Mouse (Mus musculus) gastrocnemius, postnatal 10 days (tissue): ENCODE data around the gene Rps27a. TPM values are rescaled to one million over a fixed set of nuclear protein-coding genes. Genes with fewer than 3 reads are reported as not detected.

ENCODE experiments used
- DNase-seq: peaks from one replicate; pipeline ENCODE4 v3.0.0; 2021; ENCODE audit warnings: mixed read lengths
- total RNA-seq, 2 experiments: library from RNA; stranded (reverse); gene quantifications; 2 replicates each; pipeline ENCODE4 v1.2.3; 2021

Gene Rps27a
- total RNA-seq, 2 experiments from 2014 or later: 815 to 836 TPM

DNA sequence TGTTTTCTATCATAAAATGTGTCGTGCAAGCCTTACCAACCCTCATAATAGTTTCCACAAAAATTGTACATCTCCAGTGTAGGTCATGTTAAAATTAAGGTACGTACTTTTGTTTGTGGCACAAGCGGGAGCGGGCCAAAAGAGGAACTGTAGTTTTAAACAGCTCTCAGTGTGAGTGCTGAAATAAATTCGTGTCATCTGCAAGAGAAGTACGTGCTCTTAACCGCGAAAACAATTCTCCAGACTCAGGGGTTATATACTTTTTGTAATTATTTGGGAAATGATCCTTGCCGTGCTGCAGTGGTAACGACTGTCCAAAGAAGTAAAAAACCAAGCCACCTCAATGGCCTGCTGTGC, 33.6 kb downstream of the Rps27a start:
- DNase-seq: no peak

- no peak for DNase-seq
Measured at GRCm38 (mm10) chr11:29512818-29513535, 34.9 kb downstream of the Rps27a start.

DNA sequence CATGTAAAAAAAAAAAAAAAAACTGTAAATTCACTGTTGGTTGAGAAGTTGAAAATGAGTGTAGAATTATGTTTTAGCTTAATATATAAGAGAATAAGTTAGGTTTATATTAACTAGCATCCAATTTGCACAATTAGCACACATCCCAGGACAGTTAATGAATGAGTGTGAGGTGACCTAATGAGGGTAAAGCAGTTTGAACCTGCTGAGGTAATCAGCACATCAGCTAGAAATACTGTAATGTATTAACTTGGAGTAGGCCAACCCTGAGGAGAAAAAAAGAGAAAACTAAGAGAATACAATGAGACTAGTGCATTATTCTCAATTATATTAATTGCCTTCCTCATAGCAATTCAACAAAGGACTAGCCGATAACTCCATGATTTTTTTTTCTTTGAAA, 38.5 kb downstream of the Rps27a start:
- no peak for DNase-seq

DNA sequence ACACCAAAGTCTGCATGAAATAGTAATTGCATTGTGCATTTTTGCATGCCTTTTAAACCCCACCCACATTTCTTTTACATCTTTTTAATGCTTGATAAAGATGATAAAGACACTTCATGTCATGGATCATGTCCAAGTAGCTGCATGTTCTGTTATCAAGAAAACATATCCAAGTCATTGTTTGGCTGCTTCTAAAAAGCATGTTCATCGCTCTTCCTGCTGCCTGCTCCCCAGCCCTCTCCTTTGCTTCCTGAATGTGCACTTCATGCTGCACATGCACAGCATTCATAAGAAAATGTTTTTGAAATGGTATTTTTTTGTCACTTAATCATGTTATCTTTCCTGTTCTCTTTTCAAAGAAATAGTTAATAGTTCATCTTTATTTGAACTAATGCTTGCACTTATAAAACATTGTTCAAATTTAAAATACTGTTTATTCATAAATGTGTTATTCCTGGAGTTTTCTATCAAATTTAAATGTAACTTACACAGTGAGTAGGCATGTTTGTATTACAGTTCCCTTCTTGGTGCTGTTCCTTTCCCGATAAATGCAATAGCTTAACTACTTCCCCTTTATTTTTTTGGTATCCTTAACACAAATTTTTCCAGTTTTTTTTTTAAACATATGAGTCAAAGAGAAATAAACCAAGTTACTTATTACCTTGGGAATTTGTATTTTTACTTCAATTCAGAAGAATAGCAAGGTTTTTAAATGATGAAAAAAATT, 42.8 kb downstream of the Rps27a start:
- no peak for DNase-seq

- no peak for DNase-seq
Measured at GRCm38 (mm10) chr11:29503948-29504893, 43.7 kb downstream of the Rps27a start.

DNA sequence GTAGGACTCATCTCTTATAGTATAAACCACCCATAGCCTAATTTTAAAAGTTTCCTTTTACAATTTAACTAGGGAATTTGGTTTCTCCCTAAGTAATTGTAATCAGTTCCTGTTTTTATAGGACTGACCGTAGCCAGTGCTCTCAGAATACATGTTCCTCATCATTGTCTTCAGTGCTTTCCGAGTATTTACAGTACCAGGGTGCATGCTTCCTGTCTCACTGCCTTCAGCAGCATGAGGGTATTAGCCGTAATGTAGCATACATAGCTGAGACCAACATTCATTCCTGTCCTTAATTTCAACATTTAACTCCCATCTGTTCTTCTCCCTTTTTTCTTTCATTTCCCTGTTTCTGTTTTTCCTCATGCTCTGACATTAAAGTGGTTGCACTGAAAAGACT, 50.9 kb downstream of the Rps27a start:
- no peak for DNase-seq

Other genes with a start within 250 kb of the Rps27a start
- gene Ccdc88a, start 174.5 kb downstream of the Rps27a start, total RNA-seq: 10 to 100 TPM; 14.1 to 19.7 TPM
- 10 to 100 TPM; 19.8 to 19.9 TPM for gene Prorsd1, start 33.1 kb downstream of the Rps27a start, total RNA-seq
- 10 to 100 TPM; 25.0 to 25.1 TPM for gene Mtif2, start 21.7 kb downstream of the Rps27a start, total RNA-seq
- not detected for gene Clhc1, start 159 bp downstream of the Rps27a start, total RNA-seq
- gene Rtn4, start 144.8 kb upstream of the Rps27a start, total RNA-seq: 1,000 to 10,000 TPM in 1 of 2 experiments, 100 to 1,000 TPM in 1; 914 to 1,007 TPM